Mouse (Mus musculus): ENCODE measurements around the gene Slc30a6. TPM values are rescaled to one million over a fixed set of nuclear protein-coding genes. Genes with fewer than 3 reads are reported as not detected.

Gene Slc30a6
- polyA plus RNA-seq, 1 experiment: 30.7 TPM

DNA sequence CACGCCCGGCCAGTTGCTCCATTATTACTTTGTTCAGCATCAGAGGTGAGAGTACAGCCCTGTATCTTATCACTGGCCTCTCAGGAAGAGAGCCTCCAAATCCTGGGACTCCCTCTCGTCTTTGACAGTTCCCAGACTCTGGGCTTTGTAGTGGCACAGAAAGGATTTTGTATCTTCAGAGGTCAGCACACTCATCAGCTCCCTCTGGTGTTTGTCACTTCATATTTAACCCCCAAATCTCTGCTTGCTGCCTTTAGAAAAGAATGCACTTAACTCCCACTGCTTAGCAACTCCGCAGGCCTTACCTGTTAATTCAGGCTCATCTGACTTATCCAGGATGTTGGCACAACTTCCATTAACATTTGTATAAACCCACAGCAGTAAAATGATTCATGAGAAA, 14.3 kb downstream of the Slc30a6 start:
- no peak for TF ChIP-seq POLR2A (IDR thresholded peaks at IDR 0.05; ENCODE audit: borderline replicate concordance, extremely low read depth, insufficient read depth, insufficient read length, poor library complexity, severe bottlenecking)
- TF ChIP-seq CTCF (IDR thresholded peaks at IDR 0.05; ENCODE audit: borderline replicate concordance, extremely low read depth, insufficient read depth, insufficient read length): peak; percentile 31; the same call in 1 of the 2 replicates
- peak; percentile 28 for DNase-seq (ENCODE audit: low read depth)

DNA sequence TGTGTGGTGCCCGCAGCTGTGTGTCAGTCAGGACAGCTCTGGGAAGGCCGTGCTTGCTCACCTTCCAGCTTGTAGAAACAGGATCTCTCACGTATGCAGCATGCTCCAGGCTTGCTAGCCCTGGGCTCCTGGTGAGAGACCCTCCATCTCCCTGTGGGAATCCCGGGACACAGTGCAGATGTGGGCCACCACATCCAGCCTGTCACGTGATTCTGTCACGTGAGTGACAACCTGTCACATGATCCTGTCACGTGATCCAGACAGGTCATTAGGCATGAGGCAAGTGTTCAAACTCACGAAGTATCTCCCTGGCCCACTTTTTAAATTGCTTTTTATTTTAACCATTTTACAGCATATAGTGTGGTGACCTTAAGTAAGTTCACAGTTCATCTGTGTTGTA, 17.9 kb downstream of the Slc30a6 start:
- TF ChIP-seq CTCF (IDR thresholded peaks at IDR 0.05; ENCODE audit: borderline replicate concordance, extremely low read depth, insufficient read depth, insufficient read length) (no peak), POLR2A (IDR thresholded peaks at IDR 0.05; ENCODE audit: borderline replicate concordance, extremely low read depth, insufficient read depth, insufficient read length, poor library complexity, severe bottlenecking) (no peak)
- no peak for DNase-seq (ENCODE audit: low read depth)

DNA sequence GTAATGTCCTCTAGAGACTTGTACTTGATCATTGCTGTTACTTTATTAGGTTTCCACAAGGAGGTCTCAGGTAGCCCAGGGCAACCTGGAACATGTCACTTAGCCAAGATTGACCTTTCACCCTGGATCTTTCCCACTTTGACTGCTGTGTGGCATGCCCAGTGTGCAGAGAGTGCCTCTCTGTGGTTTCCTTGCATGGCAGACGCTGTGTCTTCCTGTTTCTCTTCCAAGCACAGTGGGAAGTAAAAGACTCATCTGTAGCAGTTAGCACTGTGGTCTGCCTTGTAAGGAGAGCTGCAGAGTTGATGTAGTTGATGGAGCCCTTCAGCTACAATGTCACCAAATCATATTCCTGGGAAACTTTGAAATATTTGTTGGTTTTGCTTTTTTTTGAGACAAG, 19.3 kb downstream of the Slc30a6 start:
- TF ChIP-seq CTCF (IDR thresholded peaks at IDR 0.05; ENCODE audit: borderline replicate concordance, extremely low read depth, insufficient read depth, insufficient read length): no peak
- no peak for TF ChIP-seq POLR2A (IDR thresholded peaks at IDR 0.05; ENCODE audit: borderline replicate concordance, extremely low read depth, insufficient read depth, insufficient read length, poor library complexity, severe bottlenecking)
- no peak for DNase-seq (ENCODE audit: low read depth)

DNA sequence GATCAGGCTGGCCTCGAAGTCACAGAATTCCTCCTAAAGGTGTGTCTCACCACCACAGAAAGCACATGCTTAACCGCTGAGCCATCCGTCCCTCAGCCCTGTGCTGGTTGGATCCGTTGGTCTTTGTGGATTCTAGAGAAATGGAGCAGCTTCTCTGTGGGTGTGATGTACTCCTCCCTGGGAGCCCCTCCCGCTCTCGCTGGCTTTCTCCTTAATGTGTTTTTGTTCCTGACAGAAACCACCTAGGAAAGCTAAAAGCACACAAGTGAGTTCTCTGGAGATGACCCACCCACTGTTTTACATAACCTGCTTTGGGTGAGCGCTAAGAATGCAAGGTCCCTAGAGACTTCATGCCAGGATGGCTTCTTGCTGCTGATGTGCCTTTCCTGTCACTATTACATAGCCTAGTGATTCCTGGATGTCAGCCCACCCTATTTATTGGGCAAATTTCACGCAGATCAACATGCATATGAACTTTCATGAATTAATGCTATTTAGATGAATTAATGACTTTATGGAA, 21.5 kb downstream of the Slc30a6 start:
- no peak for TF ChIP-seq POLR2A (IDR thresholded peaks at IDR 0.05; ENCODE audit: borderline replicate concordance, extremely low read depth, insufficient read depth, insufficient read length, poor library complexity, severe bottlenecking)
- no peak for TF ChIP-seq CTCF (IDR thresholded peaks at IDR 0.05; ENCODE audit: borderline replicate concordance, extremely low read depth, insufficient read depth, insufficient read length)
- no peak for DNase-seq (ENCODE audit: low read depth)

DNA sequence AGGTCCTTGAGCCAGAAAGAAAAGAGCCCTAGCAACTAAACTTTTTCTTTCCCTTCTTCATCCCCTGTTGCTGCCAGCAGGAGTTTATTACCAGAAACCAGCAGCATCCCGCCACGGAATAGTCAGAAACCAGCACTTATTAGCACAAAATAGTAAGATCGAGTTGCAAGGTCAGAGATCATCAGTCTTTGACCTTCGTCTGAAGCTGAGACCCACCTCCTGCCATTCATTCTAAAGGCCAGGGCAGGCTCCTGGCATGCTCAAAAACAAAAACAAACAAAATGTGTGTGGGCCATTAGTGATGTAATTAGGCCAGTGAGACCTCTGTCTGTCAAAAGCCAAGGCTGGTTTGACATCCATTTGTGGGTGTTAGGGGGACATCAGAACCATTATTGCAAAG, 22.8 kb downstream of the Slc30a6 start:
- DNase-seq (ENCODE audit: low read depth): no peak
- no peak for TF ChIP-seq CTCF (IDR thresholded peaks at IDR 0.05; ENCODE audit: borderline replicate concordance, extremely low read depth, insufficient read depth, insufficient read length)
- no peak for TF ChIP-seq POLR2A (IDR thresholded peaks at IDR 0.05; ENCODE audit: borderline replicate concordance, extremely low read depth, insufficient read depth, insufficient read length, poor library complexity, severe bottlenecking)

DNA sequence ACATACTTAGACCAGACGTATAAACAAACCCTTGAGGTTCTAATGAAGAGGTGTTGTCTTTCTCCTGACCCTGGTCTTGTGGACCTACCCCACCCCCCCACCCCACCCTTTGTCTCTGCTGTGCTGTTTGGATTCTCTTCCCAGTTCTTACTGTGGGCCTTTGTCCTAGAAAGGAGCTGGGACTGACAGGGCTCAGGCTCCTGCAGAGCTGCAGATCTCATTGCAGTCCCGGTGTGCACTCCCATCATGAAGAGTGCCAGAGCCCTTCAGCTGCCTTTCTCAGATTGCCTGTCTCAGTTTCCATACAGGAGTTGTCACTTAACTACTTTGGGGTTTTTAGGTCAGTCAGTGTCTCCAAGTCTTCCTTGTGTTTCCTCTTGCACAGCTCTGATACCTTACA, 25.2 kb downstream of the Slc30a6 start:
- no peak for DNase-seq (ENCODE audit: low read depth)
- TF ChIP-seq POLR2A (IDR thresholded peaks at IDR 0.05; ENCODE audit: borderline replicate concordance, extremely low read depth, insufficient read depth, insufficient read length, poor library complexity, severe bottlenecking): no peak
- no peak for TF ChIP-seq CTCF (IDR thresholded peaks at IDR 0.05; ENCODE audit: borderline replicate concordance, extremely low read depth, insufficient read depth, insufficient read length)

DNA sequence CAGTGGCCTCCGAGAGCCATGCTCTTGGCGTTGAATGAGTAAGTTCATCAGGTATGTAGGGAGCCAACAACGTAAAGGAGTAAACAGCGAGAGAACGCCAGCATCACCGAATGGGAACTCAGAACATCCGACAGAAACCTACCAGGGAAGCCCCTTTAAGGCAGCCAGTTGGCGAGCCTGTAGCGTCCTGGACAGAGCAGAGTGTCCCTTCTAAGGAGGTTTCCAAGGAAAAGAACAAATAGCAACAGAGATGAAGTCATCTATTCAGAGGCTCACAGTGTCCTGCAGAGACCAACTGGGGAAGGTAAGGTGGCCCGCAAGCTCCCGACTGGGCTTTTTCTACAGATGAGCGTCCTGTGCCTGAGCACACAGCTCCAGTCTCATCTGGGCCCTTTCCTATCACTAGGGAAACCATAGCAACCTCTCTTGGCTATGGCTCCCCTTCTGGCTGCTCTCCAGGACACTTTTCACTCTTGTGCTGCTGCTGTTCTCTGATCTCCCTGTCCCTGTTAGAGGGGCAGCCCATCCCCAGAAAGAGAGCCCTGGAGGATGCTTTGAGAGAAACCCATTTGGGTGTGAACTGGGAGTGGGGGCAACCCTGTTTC, 29.1 kb downstream of the Slc30a6 start:
- TF ChIP-seq POLR2A (IDR thresholded peaks at IDR 0.05; ENCODE audit: borderline replicate concordance, extremely low read depth, insufficient read depth, insufficient read length, poor library complexity, severe bottlenecking) (no peak), CTCF (IDR thresholded peaks at IDR 0.05; ENCODE audit: borderline replicate concordance, extremely low read depth, insufficient read depth, insufficient read length) (no peak)
- peak; percentile 85 for DNase-seq (ENCODE audit: low read depth)

DNA sequence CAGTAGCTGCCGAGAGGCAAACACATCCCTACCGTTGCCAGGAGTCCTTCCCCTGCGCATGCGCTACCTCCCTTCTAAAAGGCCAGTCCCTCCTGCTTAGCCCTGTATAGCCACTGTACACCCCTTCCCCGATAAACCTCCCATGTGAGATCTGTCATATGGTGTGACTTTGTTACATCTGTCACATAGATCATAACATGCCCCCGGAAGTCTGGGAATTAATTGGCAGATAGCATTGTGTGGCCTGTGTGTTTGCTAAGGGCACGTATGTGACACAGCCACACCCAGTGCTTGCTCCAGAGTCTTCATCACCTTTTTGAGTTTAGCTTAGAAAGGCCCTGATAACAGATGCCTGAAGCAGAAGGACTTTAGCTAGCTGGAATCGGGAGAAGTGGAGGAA, 34.7 kb downstream of the Slc30a6 start:
- TF ChIP-seq POLR2A (IDR thresholded peaks at IDR 0.05; ENCODE audit: borderline replicate concordance, extremely low read depth, insufficient read depth, insufficient read length, poor library complexity, severe bottlenecking): no peak
- no peak for DNase-seq (ENCODE audit: low read depth)

DNA sequence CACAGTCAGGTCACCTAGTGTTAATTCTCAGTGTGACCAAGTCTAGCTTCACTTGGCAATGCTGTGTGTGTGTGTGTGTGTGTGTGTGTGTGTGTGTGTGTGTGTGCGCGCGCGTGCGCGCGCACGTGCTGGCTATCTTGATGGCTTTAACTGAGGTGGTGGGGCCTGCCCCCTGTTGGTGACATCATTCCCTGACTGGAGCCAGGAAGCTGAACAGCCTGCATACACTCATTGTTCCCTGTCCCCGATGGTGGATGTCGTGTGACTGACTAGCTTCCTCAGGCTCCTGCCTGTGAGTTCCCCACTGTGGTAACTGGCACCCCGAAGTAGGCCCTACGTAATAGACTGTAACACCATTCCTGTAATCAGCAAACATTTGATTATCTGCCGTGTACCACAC, 36.1 kb downstream of the Slc30a6 start:
- DNase-seq (ENCODE audit: low read depth): peak; percentile 35
- TF ChIP-seq CTCF (IDR thresholded peaks at IDR 0.05; ENCODE audit: borderline replicate concordance, extremely low read depth, insufficient read depth, insufficient read length): no peak
- no peak for TF ChIP-seq POLR2A (IDR thresholded peaks at IDR 0.05; ENCODE audit: borderline replicate concordance, extremely low read depth, insufficient read depth, insufficient read length, poor library complexity, severe bottlenecking)

DNA sequence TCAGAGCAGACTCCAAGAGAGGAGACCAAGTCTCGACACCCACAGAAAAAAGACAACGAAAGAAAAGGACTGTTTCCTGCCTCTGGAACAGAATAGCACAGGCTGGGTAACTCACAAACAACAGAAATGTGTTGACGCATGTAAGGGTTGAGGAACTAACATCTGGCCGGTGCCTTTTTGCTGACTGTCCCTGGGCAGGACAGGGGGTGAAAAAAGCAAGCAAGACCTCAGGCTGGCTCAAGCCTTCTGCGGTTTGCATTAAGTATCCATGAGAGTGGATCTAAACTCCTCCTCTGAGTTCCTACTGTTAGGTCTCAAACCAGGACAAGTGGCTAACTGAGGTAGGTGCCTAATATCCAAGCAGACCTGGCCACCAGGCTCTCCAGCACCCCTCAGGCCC, 37.2 kb downstream of the Slc30a6 start:
- DNase-seq (ENCODE audit: low read depth): no peak
- no peak for TF ChIP-seq POLR2A (IDR thresholded peaks at IDR 0.05; ENCODE audit: borderline replicate concordance, extremely low read depth, insufficient read depth, insufficient read length, poor library complexity, severe bottlenecking)
- no peak for TF ChIP-seq CTCF (IDR thresholded peaks at IDR 0.05; ENCODE audit: borderline replicate concordance, extremely low read depth, insufficient read depth, insufficient read length)

DNA sequence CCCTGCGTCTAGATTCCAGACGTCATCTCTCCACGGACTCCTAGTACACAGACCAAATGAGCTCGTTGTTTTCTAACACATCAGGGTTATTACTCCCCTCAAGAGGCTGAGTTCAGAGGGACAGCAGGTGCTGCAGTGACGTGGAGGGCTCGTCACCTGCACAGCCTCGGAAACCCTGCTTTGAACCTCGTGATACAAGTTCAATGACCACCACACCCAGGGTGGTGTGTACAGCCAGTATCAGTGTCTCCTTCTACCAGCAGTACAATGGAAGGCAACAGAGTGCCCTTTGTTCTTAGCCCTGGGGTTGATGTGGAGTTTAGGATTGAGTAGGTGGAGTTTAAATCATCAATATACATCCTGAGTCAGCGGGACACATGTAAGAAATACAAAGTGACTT, 42.4 kb downstream of the Slc30a6 start:
- DNase-seq (ENCODE audit: low read depth): no peak
- TF ChIP-seq CTCF (IDR thresholded peaks at IDR 0.05; ENCODE audit: borderline replicate concordance, extremely low read depth, insufficient read depth, insufficient read length) (no peak), POLR2A (IDR thresholded peaks at IDR 0.05; ENCODE audit: borderline replicate concordance, extremely low read depth, insufficient read depth, insufficient read length, poor library complexity, severe bottlenecking) (no peak)

DNA sequence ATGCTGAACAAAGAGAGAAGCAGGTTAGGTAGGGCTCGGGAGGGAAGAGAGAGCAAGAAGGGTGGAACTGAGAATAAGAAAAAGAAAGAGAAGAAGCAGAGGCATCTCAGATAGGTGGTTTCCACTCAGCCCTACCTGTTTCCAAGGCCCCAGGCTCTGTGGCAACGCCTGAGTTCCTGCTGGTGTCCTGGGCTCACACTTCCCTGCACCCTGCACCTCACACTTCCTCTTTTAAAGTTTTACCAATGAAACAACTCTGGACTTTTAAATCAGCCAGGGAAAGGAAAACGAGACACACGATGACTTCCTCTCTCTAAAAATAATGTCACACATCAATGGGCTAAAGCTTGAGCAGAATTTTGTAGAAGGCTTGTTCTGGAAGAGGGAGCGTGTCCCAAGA, 45.1 kb downstream of the Slc30a6 start:
- TF ChIP-seq CTCF (IDR thresholded peaks at IDR 0.05; ENCODE audit: borderline replicate concordance, extremely low read depth, insufficient read depth, insufficient read length) (no peak), POLR2A (IDR thresholded peaks at IDR 0.05; ENCODE audit: borderline replicate concordance, extremely low read depth, insufficient read depth, insufficient read length, poor library complexity, severe bottlenecking) (no peak)
- DNase-seq (ENCODE audit: low read depth): no peak
